Mouse (Mus musculus) spleen, adult 2 months (tissue): ENCODE data around the gene Synpo2. TPM values are rescaled to one million over a fixed set of nuclear protein-coding genes. Genes with fewer than 3 reads are reported as not detected.

ENCODE experiments used
- DNase-seq, 2 experiments: peaks; one replicate each; pipeline versions ENCODE4 v3.0.0 to v3.0.0-alpha.2; 2012 to 2021; ENCODE audit warnings: low spot score in 2 of 2, low read depth in 1 of 2
- H3K27ac ChIP-seq: fragments of 200-500 bp; 2 replicates; pipeline ENCODE4 v1.5.1; 2012; ENCODE audit warnings: low read length, inconsistent platforms; ENCODE audit not compliant: insufficient read depth
- H3K27me3 ChIP-seq: fragments of 200-500 bp; 2 replicates; pipeline ENCODE4 v1.6.1; 2012; ENCODE audit warnings: mild to moderate bottlenecking, moderate library complexity, low read length, inconsistent platforms; ENCODE audit not compliant: control insufficient read depth, insufficient read depth
- H3K36me3 ChIP-seq: fragments of 200-500 bp; 2 replicates; pipeline ENCODE4 v1.6.1; 2012; ENCODE audit warnings: mild to moderate bottlenecking, low read length, inconsistent platforms; ENCODE audit not compliant: control insufficient read depth, insufficient read depth
- H3K4me1 ChIP-seq: fragments of 200-500 bp; 2 replicates; pipeline ENCODE4 v1.6.1; 2011; ENCODE audit warnings: inconsistent platforms; ENCODE audit not compliant: control insufficient read depth, insufficient read depth, insufficient read length
- H3K4me3 ChIP-seq: fragments of 200-500 bp; 2 replicates; pipeline ENCODE4 v1.5.1; 2011; ENCODE audit warnings: mild to moderate bottlenecking, inconsistent platforms; ENCODE audit not compliant: insufficient read depth, insufficient read length; ENCODE audit errors: extremely low read depth
- CTCF ChIP-seq: fragments of 200-500 bp; IDR thresholded peaks from 2 replicates; pipeline ENCODE4 v1.5.1; 2011; ENCODE audit warnings: mild to moderate bottlenecking, inconsistent platforms; ENCODE audit not compliant: insufficient read depth, insufficient read length, insufficient replicate concordance; ENCODE audit errors: extremely low read depth
- POLR2A ChIP-seq: fragments of 200-500 bp; IDR thresholded peaks from 2 replicates; pipeline ENCODE4 v1.6.1; 2011; ENCODE audit warnings: low read depth, low read length, inconsistent platforms
- WGBS: fragments of 180-500 bp; shearing (Covaris S2); methylation state at CpG from one replicate; pipeline ENCODE4 v1.1.7; 2018; 5-methylcytosine and 5-hydroxymethylcytosine counted together
- polyA plus RNA-seq: library from polyadenylated mRNA; depleted of rRNA; stranded (reverse); fragments of >200 nt; gene quantifications from 2 replicates; pipeline ENCODE4 v1.2.3, GENCODE M21; 2012; rRNA removed

Gene Synpo2
- 6.8 and 7.8 TPM in 2 replicates for polyA plus RNA-seq

GRCm38 (mm10) chr3:123235921-123236320 is at the start of gene Synpo2:
Synpo2 (minus strand) TSS chr3:123236149.
- 4% methylated on average over 20 of the region's 20 CpGs for WGBS
- Histone ChIP-seq H3K36me3 (no peaks in the 10 kb centered on the region), H3K27ac (peak within 1 kb of the TSS; percentile 37; the same call in 1 of the 2 replicates), H3K4me3 (peak within 1 kb of the TSS; percentile 34; the same call in 1 of the 2 replicates), H3K27me3 (0 out of 2 replicates have a peak, but pooled peaks cover 3% of the 10 kb centered on the region), H3K4me1 (no peaks in the 10 kb centered on the region)
- no peak for TF ChIP-seq POLR2A
- TF ChIP-seq CTCF: no peak
- DNase-seq: peak in 1 of 2 experiments; percentile 24

DNA sequence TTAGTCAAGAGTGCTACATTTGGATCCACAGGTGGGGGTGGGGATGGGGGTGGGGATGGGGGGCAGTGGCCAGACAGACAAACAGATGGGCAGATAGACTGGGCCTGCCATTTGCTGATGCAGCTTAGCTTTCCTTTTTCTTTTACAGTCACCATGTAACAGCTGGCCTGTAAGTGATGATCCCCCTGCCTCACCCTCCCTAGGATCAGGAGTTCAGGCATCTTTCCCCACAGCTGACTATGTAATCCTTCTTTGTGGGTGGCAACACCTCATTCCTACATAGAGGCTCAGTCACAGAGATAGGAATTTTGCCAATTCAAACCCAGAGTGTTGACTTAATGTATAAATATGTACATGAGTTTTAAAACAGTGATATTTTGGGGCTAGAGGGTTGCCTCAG is 49.7 kb upstream of the Synpo2 start:
- no peaks in the 10 kb centered on the region for H3K27me3 ChIP-seq
- H3K36me3 ChIP-seq: no peaks in the 10 kb centered on the region
- H3K27ac ChIP-seq: no peak overlapping the region
- H3K4me3 ChIP-seq: no peak overlapping the region
- no peak for DNase-seq
- TF ChIP-seq CTCF: no peak
- no peak for TF ChIP-seq POLR2A
- H3K4me1 ChIP-seq: no peaks in the 10 kb centered on the region

- no peak for DNase-seq
- WGBS: 91% methylated on average over 5 of the region's 5 CpGs
These were observed 48.3 kb upstream of the Synpo2 start for GRCm38 (mm10) chr3:123284284-123284683.

DNA sequence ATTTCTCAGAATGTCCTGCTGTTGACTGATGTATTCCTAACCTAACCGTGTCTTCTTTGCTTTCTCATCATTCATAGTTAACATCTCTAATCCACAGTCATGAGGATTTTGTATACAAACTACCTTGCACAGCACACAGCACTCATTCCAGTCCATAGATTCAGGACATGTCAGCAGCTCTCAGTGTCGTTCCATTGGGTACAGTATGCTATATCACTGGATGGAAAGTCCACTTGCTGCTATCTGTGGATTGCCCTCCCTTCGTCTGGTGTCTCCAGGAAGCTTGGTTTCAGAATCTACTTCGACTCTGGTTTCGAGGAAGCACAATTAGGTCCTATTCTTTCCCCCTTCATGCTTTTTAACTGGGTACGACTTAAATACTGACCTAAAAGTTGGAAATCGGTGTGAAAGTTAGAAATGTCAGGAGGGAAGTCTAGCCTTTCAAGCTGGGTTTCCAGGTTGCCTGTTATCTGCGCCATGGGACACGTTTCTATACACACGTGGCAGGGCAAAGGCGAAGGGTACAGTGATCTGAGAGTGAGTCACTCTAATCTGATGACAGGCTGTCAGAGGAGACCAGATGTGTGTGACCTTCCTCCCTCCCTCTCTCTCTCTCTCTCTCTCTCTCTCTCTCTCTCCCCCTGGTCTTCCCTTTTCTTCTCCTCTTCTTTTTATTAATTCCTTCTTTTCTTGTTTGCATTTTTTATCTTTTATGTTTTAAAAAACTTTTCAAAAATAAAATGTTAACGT is 47.1 kb upstream of the Synpo2 start:
- H3K27me3 ChIP-seq: no peaks in the 10 kb centered on the region
- DNase-seq: no peak
- H3K27ac ChIP-seq: no peak overlapping the region
- WGBS: 84% methylated on average over 12 of the region's 12 CpGs
- H3K36me3 ChIP-seq: no peaks in the 10 kb centered on the region
- H3K4me3 ChIP-seq: no peak overlapping the region
- H3K4me1 ChIP-seq: no peaks in the 10 kb centered on the region
- TF ChIP-seq POLR2A: no peak

More at GRCm38 (mm10) chr3:123284284-123284683, 48.3 kb upstream of the Synpo2 start:
- TF ChIP-seq CTCF (no peak), POLR2A (no peak)
- H3K36me3 ChIP-seq: no peaks in the 10 kb centered on the region
- no peaks in the 10 kb centered on the region for H3K27me3 ChIP-seq
- no peak overlapping the region for H3K4me3 ChIP-seq
- H3K4me1 ChIP-seq: no peaks in the 10 kb centered on the region
- H3K27ac ChIP-seq: no peak overlapping the region

GRCm38 (mm10) chr3:123267741-123268201 is 31.8 kb upstream of the Synpo2 start:
- Histone ChIP-seq H3K27me3 (no peaks in the 10 kb centered on the region), H3K4me1 (no peaks in the 10 kb centered on the region; the same call in 1 of the 2 replicates), H3K27ac (peak overlapping the region; percentile 40), H3K36me3 (no peaks in the 10 kb centered on the region), H3K4me3 (peak overlapping the region; percentile 68)
- peak in 1 of 2 experiments; percentile 28 for DNase-seq
- WGBS: under 1% methylated on average over 25 of the region's 25 CpGs
- no peak for TF ChIP-seq CTCF
- TF ChIP-seq POLR2A: no peak

DNA sequence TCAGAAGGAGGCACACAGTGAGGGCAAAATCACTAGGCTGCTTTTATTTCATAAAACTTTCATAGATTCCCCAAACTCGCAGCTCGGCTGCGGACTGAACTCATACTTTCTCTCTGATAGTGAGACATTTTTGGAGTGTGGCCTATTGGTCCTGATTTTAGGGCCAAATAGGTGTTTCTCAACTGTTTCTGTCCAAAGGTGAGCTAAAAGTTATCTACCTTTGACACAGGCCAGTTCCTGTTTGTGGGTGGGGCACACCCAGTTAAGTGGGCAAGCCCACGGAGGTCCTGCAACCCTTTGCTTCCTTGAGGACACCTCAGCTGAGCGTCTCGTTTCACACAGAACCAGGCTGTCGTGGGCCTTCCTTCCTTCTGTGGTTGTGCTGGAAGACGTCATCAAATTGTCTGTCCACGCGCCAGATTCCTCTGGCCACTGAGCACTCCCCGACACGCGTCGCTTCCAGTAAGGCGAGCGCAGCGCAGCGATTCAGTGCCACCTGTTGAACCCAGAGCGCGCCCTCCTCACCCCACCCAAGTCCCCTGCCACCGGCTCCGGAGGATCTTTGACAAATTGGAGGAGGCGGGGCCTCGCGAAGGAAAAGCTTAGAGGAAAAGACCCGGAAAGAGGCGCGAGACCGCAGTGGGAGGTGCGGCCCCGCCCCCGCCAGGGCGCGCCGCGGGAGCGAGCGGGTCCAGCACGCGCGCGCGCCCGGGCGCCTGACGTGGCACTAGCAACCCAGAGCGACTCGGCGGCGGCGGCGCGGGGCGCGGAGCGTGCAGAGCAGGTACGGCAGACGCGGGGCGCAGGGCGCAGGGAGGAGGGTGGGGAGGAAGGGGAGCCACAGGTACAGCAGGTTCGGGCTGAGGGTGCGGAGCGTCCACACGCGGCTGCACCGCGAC is 31.1 kb upstream of the Synpo2 start, which contains the start of gene Sec24d:
Gene Sec24d, plus strand, starts transcription at position 703 of the 899 bp plus-strand sequence.
- no peaks in the 10 kb centered on the region for H3K36me3 ChIP-seq
- TF ChIP-seq CTCF (no peak), POLR2A (no peak)
- no peaks in the 10 kb centered on the region for H3K27me3 ChIP-seq
- peak within 1 kb of the TSS; percentile 46 for H3K27ac ChIP-seq
- no peaks in the 10 kb centered on the region; the same call in 1 of the 2 replicates for H3K4me1 ChIP-seq
- WGBS: 3% methylated on average over 68 of the region's 68 CpGs
- peak; percentile 50 to 69 for DNase-seq
- peak within 1 kb of the TSS; percentile 68 for H3K4me3 ChIP-seq
